Mouse (Mus musculus): ENCODE measurements around the gene Plcxd1.
"Not testable (repeated sequence)": the region's sequence is repeated elsewhere in the genome, so short reads cannot be mapped to it uniquely, and the experiment has no call there.

Gene Plcxd1

GRCm38 (mm10) chr5:110106901-110107564 is 7.3 kb downstream of the Plcxd1 start:
- no peak for DNase-seq (ENCODE audit: low read depth, low spot score)

- peak; percentile 96 for DNase-seq (ENCODE audit: low read depth, low spot score)
Observed at GRCm38 (mm10) chr5:110107581-110108304, 8.0 kb downstream of the Plcxd1 start, which contains the start of gene Gtpbp6. Gtpbp6 (minus strand) TSS chr5:110108197.

DNA sequence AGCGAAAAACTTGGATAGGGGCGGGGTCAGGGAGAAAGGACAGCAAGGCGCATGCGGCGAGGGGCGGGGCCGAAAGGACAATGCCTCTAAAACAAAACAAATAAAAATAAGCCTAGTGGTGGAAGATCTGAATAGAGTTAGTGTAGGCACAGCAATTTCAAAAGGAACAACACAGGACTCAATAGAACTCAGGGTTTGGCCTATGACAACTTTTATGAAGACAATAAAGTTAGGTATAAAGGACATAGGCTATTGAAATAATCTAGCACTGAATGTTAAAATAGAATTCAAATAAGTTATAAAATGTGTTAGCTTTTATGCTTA is 8.5 kb downstream of the Plcxd1 start:
- DNase-seq (ENCODE audit: low read depth, low spot score) = no peak

- DNase-seq (ENCODE audit: low read depth, low spot score) = peak; percentile 84
Observed at GRCm38 (mm10) chr5:110109991-110110441, 10.2 kb downstream of the Plcxd1 start, which contains the start of gene Zfp605. Zfp605 (plus strand) TSS chr5:110110092.

GRCm38 (mm10) chr5:110122380-110122779 is 22.6 kb downstream of the Plcxd1 start:
- not testable (repeated sequence) for DNase-seq (ENCODE audit: low read depth, low spot score)

DNA sequence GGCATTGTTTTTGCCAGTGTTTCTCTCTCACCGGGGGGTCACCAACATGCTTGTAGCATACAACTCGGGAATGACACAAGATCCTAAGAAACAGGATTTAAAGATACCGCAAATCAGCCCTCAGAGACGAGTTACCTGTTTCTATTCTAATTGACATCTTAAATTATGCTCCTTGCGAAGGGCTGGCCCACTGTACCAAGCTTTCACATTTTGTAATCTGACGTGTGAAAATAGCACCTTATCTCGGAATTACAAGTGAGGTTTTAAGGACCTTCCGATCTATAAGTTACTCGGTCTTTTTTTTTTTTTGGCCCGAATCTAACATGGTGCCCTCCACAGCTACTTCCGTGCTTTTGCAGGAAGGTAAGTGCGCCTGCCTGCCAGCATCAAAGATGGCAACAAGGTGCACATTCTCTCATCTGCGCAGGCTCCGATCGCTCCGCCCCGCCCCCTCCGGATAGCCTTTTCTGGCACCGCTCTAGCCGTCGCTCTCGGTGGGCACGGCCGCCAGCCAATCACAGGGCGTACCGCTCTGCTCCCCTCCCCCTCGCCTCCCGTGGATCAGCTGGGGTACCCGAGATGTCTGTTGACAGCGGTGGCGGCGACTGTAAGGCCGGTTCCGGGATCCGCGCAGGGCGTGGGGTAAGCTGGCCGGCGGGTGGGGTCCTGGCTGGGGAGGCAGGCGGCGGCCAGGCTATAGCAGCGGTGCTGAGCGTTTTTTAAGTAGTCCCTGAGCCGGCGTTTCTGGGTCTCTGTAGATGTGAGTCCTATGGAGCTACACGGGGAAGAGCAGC is 35.7 kb downstream of the Plcxd1 start, which contains the start of gene Chfr:
TSS of gene Chfr (plus strand) at position 550 of the 794 bp plus-strand sequence.
- peak; percentile 97 for DNase-seq (ENCODE audit: low read depth, low spot score)

DNA sequence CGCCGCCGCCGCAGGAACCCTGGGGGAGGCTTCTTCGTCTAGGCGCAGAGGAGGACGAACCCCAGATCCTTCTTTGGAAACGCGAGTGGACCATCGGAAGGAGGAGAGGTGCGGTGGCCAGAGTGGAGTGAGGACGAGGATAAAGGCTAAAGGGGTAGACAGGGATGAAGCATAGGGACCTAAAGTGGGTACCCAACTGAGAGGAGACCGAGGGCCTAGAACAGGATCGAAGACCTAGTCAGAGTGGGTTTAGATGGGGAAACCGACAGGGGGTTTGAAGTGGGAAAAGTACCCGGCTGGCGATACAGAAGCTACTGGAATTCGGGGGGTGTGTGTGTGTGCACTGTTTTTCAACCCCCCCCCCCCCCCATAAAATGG is 36.3 kb downstream of the Plcxd1 start:
- no peak for DNase-seq (ENCODE audit: low read depth, low spot score)

GRCm38 (mm10) chr5:110137816-110138215 is 38.0 kb downstream of the Plcxd1 start:
- no peak for DNase-seq (ENCODE audit: low read depth, low spot score)

GRCm38 (mm10) chr5:110139325-110139724 is 39.6 kb downstream of the Plcxd1 start:
- DNase-seq (ENCODE audit: low read depth, low spot score) = no peak

DNA sequence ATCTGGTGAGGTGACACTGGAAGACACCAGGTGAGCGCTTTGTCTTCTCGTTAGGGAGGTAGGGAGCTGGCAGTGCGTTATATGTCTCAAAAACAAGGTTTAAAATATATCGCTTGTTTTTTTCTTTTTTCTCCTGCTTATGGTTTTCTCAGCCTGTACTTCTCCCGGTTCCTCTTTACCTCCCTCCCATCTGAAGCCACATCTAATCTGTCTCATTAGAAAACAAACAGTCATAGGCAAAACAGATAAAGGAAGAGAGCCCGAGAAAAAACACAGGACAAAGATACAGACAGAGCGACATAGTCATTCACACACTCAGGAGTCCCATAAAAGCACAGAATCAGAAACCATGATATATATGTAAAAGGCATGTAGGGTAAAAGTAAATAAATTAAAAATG is 40.7 kb downstream of the Plcxd1 start:
- no peak for DNase-seq (ENCODE audit: low read depth, low spot score)

- DNase-seq (ENCODE audit: low read depth, low spot score) = no peak
Observed at GRCm38 (mm10) chr5:110142309-110142708, 42.5 kb downstream of the Plcxd1 start.

DNA sequence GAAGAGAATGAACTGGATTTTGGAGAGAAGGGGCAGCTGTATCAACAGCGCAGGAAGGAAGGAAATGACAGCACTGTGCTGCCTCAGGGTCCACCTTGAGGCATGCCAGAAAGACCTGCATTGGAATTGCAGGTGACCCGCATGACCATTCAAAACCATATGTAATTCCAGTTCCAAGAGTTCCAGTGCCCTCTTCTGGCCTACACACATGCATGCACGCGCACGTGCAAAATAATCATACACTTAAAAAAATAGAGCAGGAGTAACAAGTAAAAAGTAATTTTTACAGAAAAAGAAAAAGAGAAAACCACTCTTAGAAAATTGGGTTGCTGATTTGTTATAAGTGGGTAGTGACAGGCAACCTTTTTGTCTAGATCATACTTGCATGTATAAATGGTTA is 43.2 kb downstream of the Plcxd1 start:
- peak; percentile 4 for DNase-seq (ENCODE audit: low read depth, low spot score)

Measured in forelimb bud, embryonic 11.5 days (tissue).